Mouse (Mus musculus) embryonic fibroblast, embryonic 13.5 days (primary cell): ENCODE data around the gene Rhbdd1.

ENCODE experiments used
- CTCF ChIP-seq: IDR thresholded peaks from 2 replicates; pipeline ENCODE4 v1.5.1; 2011; ENCODE audit warnings: mild to moderate bottlenecking, control low read depth, low read length, moderate library complexity, borderline replicate concordance; ENCODE audit not compliant: insufficient read depth
- POLR2A ChIP-seq: IDR thresholded peaks from 2 replicates; pipeline ENCODE4 v1.6.1; 2011; ENCODE audit warnings: low read depth, mild to moderate bottlenecking, control low read depth, low read length, moderate library complexity

GRCm38 (mm10) chr1:82432919-82433648, 116.8 kb downstream of the Rhbdd1 start:
- TF ChIP-seq CTCF: peak; percentile 83; the same call in 1 of the 2 replicates
- TF ChIP-seq POLR2A: no peak
